Mouse (Mus musculus) lung, adult 2 months (tissue): ENCODE results near the gene Tmem121.

Experiments used
- CTCF ChIP-seq: fragments of 200-500 bp; IDR thresholded peaks from 2 replicates; pipeline ENCODE4 v1.5.1; 2011; ENCODE audit warnings: mild to moderate bottlenecking, low read length, control low read depth; ENCODE audit not compliant: insufficient read depth
- POLR2A ChIP-seq: fragments of 200-500 bp; IDR thresholded peaks from 2 replicates; pipeline ENCODE4 v1.6.1; 2011; ENCODE audit warnings: low read depth, mild to moderate bottlenecking, control low read depth, low read length, borderline replicate concordance; ENCODE audit errors: extremely low read depth

DNA sequence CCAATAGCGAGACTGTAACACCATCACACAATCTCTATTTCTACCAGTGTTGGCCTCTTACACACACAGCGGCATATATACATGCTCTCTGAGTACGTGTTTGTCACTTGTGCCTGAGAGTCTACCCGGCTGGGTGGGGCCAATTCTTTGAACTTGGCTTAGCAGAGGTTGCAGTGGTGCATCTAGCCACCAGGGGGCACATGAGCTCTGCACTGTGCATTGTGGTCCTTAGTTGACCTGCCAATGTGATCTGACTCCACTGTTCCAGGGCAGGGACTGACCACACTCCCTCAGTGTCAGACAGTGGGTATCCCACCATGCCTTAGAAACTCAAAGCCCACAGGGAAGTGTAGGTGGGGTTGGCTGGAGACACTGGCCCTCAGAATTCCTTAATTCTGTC is 34.1 kb downstream of the Tmem121 start:
- TF ChIP-seq CTCF (peak; percentile 71), POLR2A (no peak)
